Mouse (Mus musculus) midbrain, embryonic 14.5 days (tissue): ENCODE measurements around the gene Hmga2. TPM values are rescaled to one million over a fixed set of nuclear protein-coding genes. Genes with fewer than 3 reads are reported as not detected.

ENCODE experiments used
- ATAC-seq: fragments of 200-750 bp; cut with Nextera tagmentation; 2 replicates; pipeline ENCODE4 v1.8.0; 2017; ENCODE audit warnings: moderate number of reproducible peaks, moderate library complexity; ENCODE audit not compliant: low FRiP score, low TSS enrichment
- DNase-seq: peaks from one replicate; pipeline ENCODE4 v3.0.0-alpha.2; 2015
- H3K27ac ChIP-seq: fragments of 300-500 bp; sonication (generic); replicated peaks from 2 replicates; pipeline ENCODE4 v1.5.1; 2014; ENCODE audit warnings: mild to moderate bottlenecking, low read depth, low read length, moderate library complexity
- H3K27me3 ChIP-seq: fragments of 300-500 bp; sonication (generic); 2 replicates; pipeline ENCODE4 v1.6.1; 2014; ENCODE audit warnings: low read length, control low read depth, mixed read lengths; ENCODE audit not compliant: control insufficient read depth, insufficient read depth
- H3K36me3 ChIP-seq: fragments of 300-500 bp; sonication (generic); 2 replicates; pipeline ENCODE4 v1.6.1; 2014; ENCODE audit warnings: low read length, control low read depth; ENCODE audit not compliant: control insufficient read depth, insufficient read depth
- H3K4me1 ChIP-seq: fragments of 300-500 bp; sonication (generic); 2 replicates; pipeline ENCODE4 v1.6.1; 2014; ENCODE audit warnings: mild to moderate bottlenecking, antibody characterized with exemption, low read length, control low read depth; ENCODE audit not compliant: control insufficient read depth, insufficient read depth
- H3K4me2 ChIP-seq: fragments of 300-500 bp; sonication (generic); 2 replicates; pipeline ENCODE4 v1.6.1; 2014; ENCODE audit warnings: mild to moderate bottlenecking, low read length, moderate library complexity
- H3K4me3 ChIP-seq: fragments of 300-500 bp; sonication (generic); replicated peaks from 2 replicates; pipeline ENCODE4 v1.5.1; 2014; ENCODE audit warnings: low read depth, low read length
- H3K9ac ChIP-seq: fragments of 300-500 bp; sonication (generic); replicated peaks from 2 replicates; pipeline ENCODE4 v1.6.1; 2014; ENCODE audit warnings: mild to moderate bottlenecking, low read length, moderate library complexity
- H3K9me3 ChIP-seq: fragments of 300-500 bp; sonication (generic); 2 replicates; pipeline ENCODE4 v1.6.1; 2016; ENCODE audit warnings: low read length, control low read depth, mixed read lengths; ENCODE audit not compliant: control insufficient read depth
- WGBS: fragments of 180-500 bp; shearing (Covaris S2); extraction: QIAGEN DNeasy Blood & Tissue Kit; methylation state at CpG from one replicate; pipeline ENCODE4 v1.1.7; 2014; 5-methylcytosine and 5-hydroxymethylcytosine counted together
- polyA plus RNA-seq: library from polyadenylated mRNA; unstranded; fragments of >200 nt; fragmentation: Nextera tagmentation; extraction: Ambion mirVana; gene quantifications from 2 replicates; pipeline ENCODE4 v1.2.1, GENCODE M21; 2014

Gene Hmga2
- polyA plus RNA-seq, 1 experiment from 2014 or later = 2.6 TPM

DNA sequence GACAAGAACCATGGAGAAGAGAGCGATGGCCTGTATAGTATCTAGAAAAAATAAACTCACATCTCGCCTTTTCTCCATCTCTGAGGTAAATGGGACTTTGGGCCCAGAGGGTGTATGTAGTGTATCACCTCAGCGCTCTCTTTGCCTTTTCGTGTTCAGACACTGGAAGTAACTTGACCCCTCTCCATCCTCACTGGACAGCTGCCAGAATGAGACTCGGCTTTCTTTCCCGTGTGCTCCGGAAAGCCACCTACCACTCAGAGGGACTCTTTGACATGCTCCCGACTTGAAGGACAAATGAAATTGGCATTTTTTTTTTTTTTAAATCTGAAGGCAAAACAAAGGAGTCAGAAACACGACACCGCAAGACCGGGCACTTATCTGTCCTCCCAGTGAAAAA is 35.0 kb downstream of the Hmga2 start:
- no peak overlapping the region for H3K4me3 ChIP-seq
- 45% methylated on average over 11 of the region's 11 CpGs for WGBS
- no peak overlapping the region for H3K9ac ChIP-seq
- H3K9me3 ChIP-seq = no peaks in the 10 kb centered on the region
- no peak for ATAC-seq
- no peak overlapping the region for H3K4me2 ChIP-seq
- DNase-seq = no peak
- no peaks in the 10 kb centered on the region; the same call in 1 of the 2 replicates for H3K4me1 ChIP-seq
- H3K36me3 ChIP-seq = no peaks in the 10 kb centered on the region
- H3K27me3 ChIP-seq = no peaks in the 10 kb centered on the region
- no peak overlapping the region for H3K27ac ChIP-seq

DNA sequence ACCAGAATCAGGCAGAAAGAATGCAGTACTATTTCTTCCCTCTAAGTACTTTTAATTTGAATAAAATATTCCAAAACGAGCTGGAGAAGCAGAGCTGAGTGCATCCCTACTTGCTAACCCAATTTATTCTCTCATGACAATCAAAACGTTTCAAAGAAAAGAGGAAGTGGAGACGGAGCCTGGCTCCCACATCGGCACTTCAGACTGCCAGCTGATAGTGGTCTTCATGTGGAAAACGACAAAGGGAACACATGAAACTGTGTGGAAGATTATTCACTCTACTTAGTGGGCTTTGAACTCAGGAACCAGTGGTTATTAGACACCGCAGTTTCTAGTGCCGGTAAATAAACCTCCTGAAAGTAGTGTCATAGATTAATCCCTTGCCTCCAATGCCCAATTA is 41.8 kb downstream of the Hmga2 start:
- Histone ChIP-seq H3K9me3 (no peaks in the 10 kb centered on the region), H3K27me3 (no peaks in the 10 kb centered on the region), H3K4me2 (no peak overlapping the region), H3K4me3 (no peak overlapping the region), H3K36me3 (no peaks in the 10 kb centered on the region), H3K9ac (no peak overlapping the region), H3K27ac (no peak overlapping the region), H3K4me1 (no peaks in the 10 kb centered on the region)
- ATAC-seq (no peak), DNase-seq (no peak)
- WGBS = 61% methylated on average over 7 of the region's 7 CpGs

DNA sequence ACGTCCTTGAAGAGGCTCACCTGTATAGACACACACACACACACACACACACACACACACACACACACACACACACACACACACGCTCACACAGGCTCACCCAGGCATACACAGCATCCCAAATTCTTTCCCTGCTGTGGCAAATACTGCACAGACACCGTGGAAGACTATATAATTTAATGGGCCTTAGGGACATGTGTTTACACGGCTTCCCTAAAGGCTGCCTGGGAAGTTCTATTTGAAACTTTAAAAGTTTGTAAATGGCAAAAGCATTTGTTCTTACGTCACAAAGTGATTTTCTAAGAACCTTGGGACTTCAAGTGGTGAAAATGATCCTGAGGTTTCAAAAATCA is 42.8 kb downstream of the Hmga2 start:
- Histone ChIP-seq H3K27me3 (no peaks in the 10 kb centered on the region), H3K9ac (no peak overlapping the region), H3K27ac (no peak overlapping the region), H3K36me3 (no peaks in the 10 kb centered on the region), H3K9me3 (no peaks in the 10 kb centered on the region), H3K4me3 (no peak overlapping the region), H3K4me1 (no peaks in the 10 kb centered on the region), H3K4me2 (no peak overlapping the region)
- DNase-seq = no peak
- WGBS = 74% methylated on average over 5 of the region's 5 CpGs
- ATAC-seq = no peak

DNA sequence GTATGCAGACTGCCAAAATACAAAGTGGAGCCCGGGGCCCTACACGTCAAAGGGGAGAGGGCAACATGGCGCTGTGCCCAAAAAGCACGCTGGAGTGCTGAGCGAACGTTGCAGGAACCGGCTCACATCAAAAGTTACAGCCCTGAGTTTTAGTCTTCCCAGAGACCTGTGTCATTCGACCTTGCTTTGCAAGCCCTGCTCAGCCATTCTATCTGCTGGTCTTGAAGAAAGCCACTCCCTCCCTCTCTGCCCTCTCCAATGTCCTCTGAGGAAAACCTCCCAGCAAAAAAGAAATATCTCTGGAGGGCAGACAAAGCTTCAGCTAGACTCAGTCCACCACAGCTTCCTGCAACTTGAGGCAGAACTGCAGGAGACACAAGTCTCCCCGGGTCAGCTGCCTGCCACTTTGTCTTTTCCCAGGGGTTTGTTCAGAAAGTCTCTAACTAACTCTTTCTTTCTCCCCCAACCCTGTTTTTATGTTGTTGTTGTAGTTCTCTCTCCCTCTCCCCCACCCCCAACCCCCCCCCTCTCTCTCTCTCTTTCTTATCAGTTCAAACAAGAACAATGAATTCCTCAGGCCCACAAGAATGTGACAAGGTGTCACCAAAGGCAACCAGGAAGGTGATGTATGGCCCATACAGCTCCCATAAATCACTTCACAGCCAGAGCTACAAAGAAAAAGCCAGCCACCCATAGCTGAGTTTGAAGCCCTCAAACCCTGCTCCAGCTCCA is 43.4 kb downstream of the Hmga2 start:
- Histone ChIP-seq H3K27ac (no peak overlapping the region), H3K4me2 (no peak overlapping the region), H3K4me3 (no peak overlapping the region), H3K27me3 (no peaks in the 10 kb centered on the region), H3K36me3 (no peaks in the 10 kb centered on the region), H3K4me1 (no peaks in the 10 kb centered on the region), H3K9me3 (no peaks in the 10 kb centered on the region), H3K9ac (no peak overlapping the region)
- no peak for ATAC-seq
- no peak for DNase-seq
- WGBS = 52% methylated on average over 9 of the region's 9 CpGs

DNA sequence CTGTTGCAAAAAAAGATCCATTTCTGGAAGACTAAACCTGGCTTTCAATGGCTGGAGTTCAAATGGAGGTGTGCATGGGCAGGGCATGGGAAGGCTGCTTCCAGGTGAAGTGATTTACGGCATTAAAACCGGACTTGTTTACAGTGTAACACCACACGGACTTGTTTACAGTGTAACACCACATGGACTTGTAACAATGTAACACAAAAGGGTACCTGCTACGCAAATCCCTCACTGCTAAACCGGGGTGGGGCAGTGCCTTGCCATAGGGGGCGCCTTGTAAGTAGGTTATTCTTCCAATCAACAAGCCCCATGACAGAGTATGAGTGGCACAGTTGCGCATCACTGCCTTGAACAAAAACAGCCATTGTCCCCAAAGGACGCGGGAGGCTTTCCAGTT is 44.2 kb downstream of the Hmga2 start:
- DNase-seq (no peak), ATAC-seq (no peak)
- H3K9me3 ChIP-seq = no peaks in the 10 kb centered on the region
- H3K4me1 ChIP-seq = 0 out of 2 replicates have a peak, but pooled peaks cover 3% of the 10 kb centered on the region
- no peak overlapping the region for H3K4me2 ChIP-seq
- H3K4me3 ChIP-seq = no peak overlapping the region
- no peaks in the 10 kb centered on the region for H3K36me3 ChIP-seq
- no peaks in the 10 kb centered on the region for H3K27me3 ChIP-seq
- WGBS = 75% methylated on average over 9 of the region's 9 CpGs
- no peak overlapping the region for H3K27ac ChIP-seq
- no peak overlapping the region for H3K9ac ChIP-seq

DNA sequence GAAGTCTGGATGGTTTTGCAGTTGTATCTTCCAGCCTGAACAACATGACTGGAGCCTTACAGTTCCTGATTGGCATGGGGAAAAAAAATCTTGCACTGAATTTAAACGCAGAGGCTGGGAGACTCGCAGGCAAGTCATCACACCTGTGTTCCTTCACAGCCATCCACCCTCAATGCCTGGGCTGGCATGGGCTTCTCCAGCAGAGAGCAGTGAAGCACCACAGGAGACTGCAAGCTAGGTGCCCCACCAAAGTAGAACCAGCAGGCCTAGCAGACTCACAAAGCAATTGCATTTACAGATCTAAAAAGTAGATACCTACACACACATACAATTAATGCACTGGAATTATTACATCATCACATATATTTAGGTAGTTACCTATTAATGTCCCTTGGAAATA is 44.8 kb downstream of the Hmga2 start:
- no peak overlapping the region for H3K27ac ChIP-seq
- H3K9ac ChIP-seq = no peak overlapping the region
- DNase-seq (peak; percentile 56), ATAC-seq (no peak)
- H3K27me3 ChIP-seq = no peaks in the 10 kb centered on the region
- 83% methylated on average over 2 of the region's 2 CpGs for WGBS
- H3K4me2 ChIP-seq = no peak overlapping the region
- H3K4me3 ChIP-seq = no peak overlapping the region
- no peaks in the 10 kb centered on the region for H3K36me3 ChIP-seq
- H3K4me1 ChIP-seq = peaks cover 8% of the 10 kb centered on the region; the same call in 1 of the 2 replicates
- H3K9me3 ChIP-seq = no peaks in the 10 kb centered on the region

DNA sequence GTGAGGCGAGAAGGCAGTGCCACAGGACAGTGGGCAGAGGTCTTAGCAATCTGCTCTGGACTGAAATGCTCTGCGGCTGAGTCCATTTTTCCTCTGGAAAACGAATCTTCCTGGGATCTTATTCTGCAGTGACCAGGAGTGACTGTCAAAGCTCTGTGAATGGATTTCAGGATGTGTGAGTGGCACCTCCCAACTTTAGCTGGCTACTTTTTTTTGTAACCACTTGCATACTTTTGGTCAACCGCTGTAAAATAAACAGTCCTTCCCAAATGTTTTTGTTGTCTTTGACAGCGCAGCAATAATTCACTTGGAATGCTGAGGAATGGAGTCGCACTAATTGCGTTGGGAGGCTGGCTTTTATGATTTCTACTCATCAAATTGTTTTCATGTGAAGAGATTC is 45.8 kb downstream of the Hmga2 start:
- no peak for DNase-seq
- WGBS = 84% methylated on average over 7 of the region's 7 CpGs
- no peaks in the 10 kb centered on the region for H3K36me3 ChIP-seq

DNA sequence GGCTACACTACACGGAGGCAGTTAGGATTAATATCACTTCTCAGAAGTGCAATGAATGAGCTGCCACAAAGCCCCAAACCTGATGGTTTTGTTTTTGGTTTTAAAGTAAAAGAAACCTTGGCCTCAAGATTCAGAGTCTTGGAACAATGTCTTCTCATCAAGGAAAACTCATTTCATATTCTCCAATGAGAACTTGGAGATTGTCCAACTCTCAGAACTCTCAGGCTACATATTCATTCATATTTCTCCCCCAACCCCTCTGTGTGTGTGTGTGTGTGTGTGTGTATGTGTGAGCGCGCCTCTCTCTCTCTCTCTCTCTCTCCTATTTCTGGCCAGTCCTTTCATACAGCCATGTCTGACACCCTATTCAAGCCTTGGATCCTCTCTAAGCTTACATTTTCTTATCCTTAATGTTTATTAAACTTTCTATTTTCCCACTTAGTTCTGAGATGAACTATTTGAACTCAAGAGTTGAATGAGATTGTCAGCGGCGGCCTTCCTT is 46.5 kb downstream of the Hmga2 start:
- WGBS = 88% methylated on average over 5 of the region's 5 CpGs
- Histone ChIP-seq H3K9me3 (no peaks in the 10 kb centered on the region), H3K27ac (no peak overlapping the region), H3K4me1 (peaks cover 8% of the 10 kb centered on the region; the same call in 1 of the 2 replicates), H3K9ac (no peak overlapping the region), H3K4me2 (no peak overlapping the region), H3K36me3 (no peaks in the 10 kb centered on the region), H3K27me3 (no peaks in the 10 kb centered on the region), H3K4me3 (no peak overlapping the region)
- ATAC-seq (no peak), DNase-seq (no peak)

More for the DNA sequence above, 45.8 kb downstream of the Hmga2 start:
- Histone ChIP-seq H3K4me1 (peaks cover 8% of the 10 kb centered on the region; the same call in 1 of the 2 replicates), H3K9ac (no peak overlapping the region), H3K27me3 (no peaks in the 10 kb centered on the region), H3K9me3 (no peaks in the 10 kb centered on the region), H3K4me2 (no peak overlapping the region), H3K4me3 (no peak overlapping the region), H3K27ac (no peak overlapping the region)
- no peak for ATAC-seq

DNA sequence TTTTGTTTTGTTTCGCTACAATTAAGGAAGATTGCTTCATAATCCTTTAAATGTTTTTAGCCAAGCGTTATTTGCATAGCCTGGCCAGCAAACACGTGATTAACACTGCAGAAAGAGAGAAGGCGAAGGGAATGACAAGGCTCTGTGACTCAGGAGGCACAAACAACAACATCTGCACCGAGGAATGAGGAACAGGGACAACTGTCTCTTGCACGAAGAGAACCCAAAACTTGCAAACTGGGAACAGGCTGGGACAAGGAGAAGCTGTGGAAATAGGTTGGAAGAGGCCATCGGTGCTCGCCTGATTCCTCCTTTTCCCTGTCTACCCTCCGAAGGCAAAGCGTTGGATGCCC is 47.1 kb downstream of the Hmga2 start:
- 86% methylated on average over 10 of the region's 10 CpGs for WGBS
- peaks cover 8% of the 10 kb centered on the region; the same call in 1 of the 2 replicates for H3K4me1 ChIP-seq
- no peak overlapping the region for H3K4me3 ChIP-seq
- no peak for ATAC-seq
- no peak for DNase-seq
- no peaks in the 10 kb centered on the region for H3K27me3 ChIP-seq
- no peaks in the 10 kb centered on the region for H3K9me3 ChIP-seq
- H3K27ac ChIP-seq = no peak overlapping the region
- no peak overlapping the region for H3K4me2 ChIP-seq
- H3K9ac ChIP-seq = no peak overlapping the region
- H3K36me3 ChIP-seq = no peaks in the 10 kb centered on the region
